Mouse (Mus musculus) liver, embryonic 13.5 days (tissue): ENCODE measurements around the gene Cpox. TPM values are rescaled to one million over a fixed set of nuclear protein-coding genes. Genes with fewer than 3 reads are reported as not detected.

Experiments
- ATAC-seq: fragments of 200-750 bp; cut with Nextera tagmentation; 2 replicates; pipeline ENCODE4 v1.8.0; 2017; ENCODE audit warnings: low read depth, mild to moderate bottlenecking, moderate number of reproducible peaks, moderate library complexity
- DNase-seq: peaks from one replicate; pipeline ENCODE4 v3.0.0; 2022
- H3K27ac ChIP-seq: fragments of 300-500 bp; sonication (generic); 2 replicates; pipeline ENCODE4 v1.5.1; 2015; ENCODE audit warnings: moderate library complexity, mild to moderate bottlenecking, inconsistent platforms
- H3K27me3 ChIP-seq: fragments of 300-500 bp; sonication (generic); 2 replicates; pipeline ENCODE4 v1.6.1; 2015; ENCODE audit warnings: mild to moderate bottlenecking, inconsistent platforms
- H3K36me3 ChIP-seq: fragments of 300-500 bp; sonication (generic); 2 replicates; pipeline ENCODE4 v1.6.1; 2015; ENCODE audit warnings: mild to moderate bottlenecking, inconsistent platforms
- H3K4me1 ChIP-seq: fragments of 300-500 bp; sonication (generic); replicated peaks from 2 replicates; pipeline ENCODE4 v1.6.1; 2015; ENCODE audit warnings: inconsistent platforms
- H3K4me2 ChIP-seq: fragments of 300-500 bp; sonication (generic); 2 replicates; pipeline ENCODE4 v1.6.1; 2015; ENCODE audit warnings: inconsistent platforms, mild to moderate bottlenecking, moderate library complexity
- H3K4me3 ChIP-seq: fragments of 300-500 bp; sonication (generic); replicated peaks from 2 replicates; pipeline ENCODE4 v1.5.1; 2015; ENCODE audit warnings: mild to moderate bottlenecking, inconsistent platforms
- H3K9ac ChIP-seq: fragments of 300-500 bp; sonication (generic); 2 replicates; pipeline ENCODE4 v1.6.1; 2015; ENCODE audit warnings: mild to moderate bottlenecking, inconsistent platforms
- H3K9me3 ChIP-seq: fragments of 300-500 bp; sonication (generic); replicated peaks from 2 replicates; pipeline ENCODE4 v1.6.1; 2016; ENCODE audit warnings: inconsistent platforms
- WGBS: fragments of 180-500 bp; shearing (Covaris S2); methylation state at CpG from one replicate; pipeline ENCODE4 v1.1.7; 2015; ENCODE audit not compliant: insufficient replicate concordance; 5-methylcytosine and 5-hydroxymethylcytosine counted together
- polyA plus RNA-seq: library from polyadenylated mRNA; unstranded; fragments of >200 nt; fragmentation: Nextera tagmentation; extraction: Ambion mirVana; gene quantifications from 2 replicates; pipeline ENCODE4 v1.2.1, GENCODE M21; 2015

Gene Cpox
- polyA plus RNA-seq, 1 experiment from 2014 or later: 422 TPM

- Histone ChIP-seq H3K4me3 (no peak overlapping the region), H3K36me3 (peaks cover 45% of the 10 kb centered on the region), H3K4me1 (peaks cover 35% of the 10 kb centered on the region), H3K27me3 (no peaks in the 10 kb centered on the region), H3K9ac (no peak overlapping the region), H3K9me3 (no peaks in the 10 kb centered on the region), H3K27ac (peak overlapping the region; percentile 72), H3K4me2 (no peak overlapping the region)
- ATAC-seq (no peak), DNase-seq (no peak)
- WGBS: 82% methylated on average over 7 of the region's 7 CpGs
Observed at GRCm38 (mm10) chr16:58682870-58683269, 12.8 kb downstream of the Cpox start.

GRCm38 (mm10) chr16:58683911-58684310, 13.8 kb downstream of the Cpox start:
- DNase-seq: no peak
- 93% methylated on average over 4 of the region's 4 CpGs for WGBS
- peaks cover 36% of the 10 kb centered on the region for H3K36me3 ChIP-seq
- peak overlapping the region; percentile 63 for H3K27ac ChIP-seq
- no peak overlapping the region for H3K4me3 ChIP-seq
- H3K27me3 ChIP-seq: no peaks in the 10 kb centered on the region
- no peak overlapping the region for H3K4me2 ChIP-seq
- ATAC-seq: no peak
- H3K4me1 ChIP-seq: peaks cover 26% of the 10 kb centered on the region
- no peaks in the 10 kb centered on the region for H3K9me3 ChIP-seq
- no peak overlapping the region for H3K9ac ChIP-seq

- Histone ChIP-seq H3K4me2 (no peak overlapping the region), H3K36me3 (peaks cover 32% of the 10 kb centered on the region), H3K4me3 (no peak overlapping the region), H3K9me3 (no peaks in the 10 kb centered on the region), H3K9ac (no peak overlapping the region), H3K4me1 (peaks cover 26% of the 10 kb centered on the region), H3K27me3 (no peaks in the 10 kb centered on the region), H3K27ac (peak overlapping the region; percentile 63)
- 0 out of 2 replicates have a peak, but pooled peaks have one; percentile 27 for ATAC-seq
- DNase-seq: no peak
Observed at GRCm38 (mm10) chr16:58684537-58684936, 14.4 kb downstream of the Cpox start.

- ATAC-seq: no peak
Observed at GRCm38 (mm10) chr16:58685548-58686537, 15.8 kb downstream of the Cpox start.

GRCm38 (mm10) chr16:58688534-58688933, 18.4 kb downstream of the Cpox start:
- H3K36me3 ChIP-seq: no peaks in the 10 kb centered on the region
- 75% methylated on average over 1 of the region's 1 CpGs for WGBS
- no peak overlapping the region for H3K4me3 ChIP-seq
- H3K4me1 ChIP-seq: peaks cover 12% of the 10 kb centered on the region
- H3K27me3 ChIP-seq: no peaks in the 10 kb centered on the region
- H3K4me2 ChIP-seq: no peak overlapping the region
- H3K27ac ChIP-seq: no peak overlapping the region
- no peaks in the 10 kb centered on the region for H3K9me3 ChIP-seq
- no peak overlapping the region for H3K9ac ChIP-seq
- no peak for ATAC-seq
- DNase-seq: no peak

More at GRCm38 (mm10) chr16:58685548-58686537, 15.8 kb downstream of the Cpox start:
- Histone ChIP-seq H3K4me1 (peaks cover 22% of the 10 kb centered on the region), H3K4me2 (no peak overlapping the region), H3K36me3 (peaks cover 24% of the 10 kb centered on the region), H3K27ac (no peak overlapping the region; the same call in 1 of the 2 replicates), H3K4me3 (no peak overlapping the region), H3K9me3 (no peaks in the 10 kb centered on the region), H3K27me3 (no peaks in the 10 kb centered on the region), H3K9ac (no peak overlapping the region; the same call in 1 of the 2 replicates)
- WGBS: 61% methylated on average over 20 of the region's 20 CpGs
- no peak for DNase-seq

- H3K36me3 ChIP-seq: no peaks in the 10 kb centered on the region
- H3K27ac ChIP-seq: no peak overlapping the region
- H3K4me2 ChIP-seq: no peak overlapping the region
- peaks cover 8% of the 10 kb centered on the region for H3K4me1 ChIP-seq
- no peaks in the 10 kb centered on the region for H3K9me3 ChIP-seq
- no peak overlapping the region for H3K9ac ChIP-seq
- H3K27me3 ChIP-seq: no peaks in the 10 kb centered on the region
- WGBS: 54% methylated on average over 5 of the region's 5 CpGs
- DNase-seq (no peak), ATAC-seq (no peak)
- no peak overlapping the region for H3K4me3 ChIP-seq
Observed at GRCm38 (mm10) chr16:58689555-58690169, 19.6 kb downstream of the Cpox start.

- no peaks in the 10 kb centered on the region for H3K27me3 ChIP-seq
- H3K4me1 ChIP-seq: peaks cover 8% of the 10 kb centered on the region
- no peak for ATAC-seq
- no peak for DNase-seq
- no peak overlapping the region for H3K4me2 ChIP-seq
- 41% methylated on average over 5 of the region's 5 CpGs for WGBS
- no peaks in the 10 kb centered on the region for H3K36me3 ChIP-seq
- no peak overlapping the region for H3K27ac ChIP-seq
- H3K9me3 ChIP-seq: no peaks in the 10 kb centered on the region
- no peak overlapping the region for H3K9ac ChIP-seq
- no peak overlapping the region for H3K4me3 ChIP-seq
Observed at GRCm38 (mm10) chr16:58690322-58690732, 20.2 kb downstream of the Cpox start.

GRCm38 (mm10) chr16:58694091-58694490, 24.0 kb downstream of the Cpox start:
- H3K4me2 ChIP-seq: no peak overlapping the region
- 71% methylated on average over 5 of the region's 5 CpGs for WGBS
- no peaks in the 10 kb centered on the region for H3K4me1 ChIP-seq
- H3K9ac ChIP-seq: no peak overlapping the region
- no peaks in the 10 kb centered on the region for H3K27me3 ChIP-seq
- no peaks in the 10 kb centered on the region for H3K9me3 ChIP-seq
- ATAC-seq (no peak), DNase-seq (no peak)
- no peaks in the 10 kb centered on the region for H3K36me3 ChIP-seq
- no peak overlapping the region for H3K4me3 ChIP-seq
- H3K27ac ChIP-seq: no peak overlapping the region

GRCm38 (mm10) chr16:58696796-58697195, 26.7 kb downstream of the Cpox start:
- ATAC-seq (no peak), DNase-seq (no peak)
- H3K27me3 ChIP-seq: no peaks in the 10 kb centered on the region
- H3K27ac ChIP-seq: no peak overlapping the region
- H3K4me3 ChIP-seq: no peak overlapping the region
- no peaks in the 10 kb centered on the region for H3K9me3 ChIP-seq
- H3K36me3 ChIP-seq: no peaks in the 10 kb centered on the region
- 70% methylated on average over 3 of the region's 3 CpGs for WGBS
- H3K9ac ChIP-seq: no peak overlapping the region
- no peaks in the 10 kb centered on the region for H3K4me1 ChIP-seq
- no peak overlapping the region for H3K4me2 ChIP-seq

- Histone ChIP-seq H3K4me2 (no peak overlapping the region), H3K27ac (no peak overlapping the region), H3K4me1 (no peaks in the 10 kb centered on the region), H3K9ac (no peak overlapping the region), H3K9me3 (no peaks in the 10 kb centered on the region), H3K36me3 (no peaks in the 10 kb centered on the region), H3K4me3 (no peak overlapping the region), H3K27me3 (no peaks in the 10 kb centered on the region)
- ATAC-seq (no peak), DNase-seq (no peak)
- 87% methylated on average over 1 of the region's 1 CpGs for WGBS
Observed at GRCm38 (mm10) chr16:58697261-58697660, 27.2 kb downstream of the Cpox start.

GRCm38 (mm10) chr16:58700174-58700573, 30.1 kb downstream of the Cpox start:
- WGBS: 74% methylated on average over 6 of the region's 6 CpGs

More at GRCm38 (mm10) chr16:58700174-58700573, 30.1 kb downstream of the Cpox start:
- Histone ChIP-seq H3K9me3 (no peaks in the 10 kb centered on the region), H3K4me1 (no peaks in the 10 kb centered on the region), H3K4me2 (no peak overlapping the region), H3K27ac (no peak overlapping the region), H3K36me3 (no peaks in the 10 kb centered on the region), H3K27me3 (no peaks in the 10 kb centered on the region), H3K4me3 (no peak overlapping the region), H3K9ac (no peak overlapping the region)
- ATAC-seq: no peak
- DNase-seq: no peak
